Mouse (Mus musculus): ENCODE results near the gene Mlkl. TPM values are rescaled to one million over a fixed set of nuclear protein-coding genes. Genes with fewer than 3 reads are reported as not detected.
"Not testable (repeated sequence)": the region's sequence is repeated elsewhere in the genome, so short reads cannot be mapped to it uniquely, and the experiment has no call there.

The Mlkl gene
- polyA plus RNA-seq, 1 experiment from 2014 or later, result 2.6 TPM

DNA sequence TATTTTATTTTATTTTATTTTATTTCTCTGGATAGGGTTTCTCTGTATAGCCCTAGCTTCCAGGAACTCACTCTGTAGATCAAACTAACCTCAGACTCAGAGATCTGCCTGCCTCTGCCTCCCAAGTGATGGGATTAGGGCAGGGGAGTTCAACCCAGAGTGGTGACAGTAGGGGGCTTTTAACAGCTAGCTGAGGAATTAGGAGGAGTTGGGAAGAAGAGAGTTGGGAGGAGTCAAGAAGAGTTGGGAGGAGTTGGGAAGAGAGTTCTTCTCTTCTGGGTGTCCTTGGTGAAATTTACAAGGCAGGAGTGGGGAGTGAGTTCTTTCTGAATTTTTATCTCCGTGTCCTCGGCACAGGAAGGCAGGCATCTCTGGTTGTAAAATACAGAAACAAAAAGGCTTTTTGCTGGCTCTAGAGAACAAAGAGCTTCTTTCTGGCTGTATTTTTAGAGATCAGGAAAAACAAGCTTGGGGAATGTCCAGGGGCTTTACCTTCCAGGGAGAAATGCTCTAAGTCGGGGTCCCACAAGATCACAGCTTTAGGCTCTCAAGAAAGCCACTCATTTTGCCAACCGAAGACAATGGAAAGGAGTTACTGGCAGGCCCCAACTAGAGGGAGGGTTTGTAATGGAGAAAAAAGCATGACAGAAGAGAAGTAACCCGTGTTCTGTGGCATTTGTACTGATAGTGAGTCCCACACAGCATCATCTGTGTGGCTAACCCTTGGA lies 34.7 kb downstream of the Mlkl start:
- H3K4me2 ChIP-seq (ENCODE audit: low read depth, low read length); H3K9ac ChIP-seq (ENCODE audit: low read length); H3K27ac ChIP-seq (ENCODE audit: low read length); H3K4me1 ChIP-seq (ENCODE audit: control insufficient read depth, insufficient read depth, low read length); H3K27me3 ChIP-seq (ENCODE audit: control insufficient read depth, insufficient read depth, low read length); H3K9me3 ChIP-seq (replicated peaks; ENCODE audit: control insufficient read depth, low read length); H3K4me3 ChIP-seq (replicated peaks; ENCODE audit: low read length); ATAC-seq (ENCODE audit: insufficient read depth, low FRiP score); H3K36me3 ChIP-seq (ENCODE audit: control insufficient read depth, insufficient read depth, low read length): not testable (repeated sequence)
- 78% methylated on average over 5 of the region's 5 CpGs for WGBS

DNA sequence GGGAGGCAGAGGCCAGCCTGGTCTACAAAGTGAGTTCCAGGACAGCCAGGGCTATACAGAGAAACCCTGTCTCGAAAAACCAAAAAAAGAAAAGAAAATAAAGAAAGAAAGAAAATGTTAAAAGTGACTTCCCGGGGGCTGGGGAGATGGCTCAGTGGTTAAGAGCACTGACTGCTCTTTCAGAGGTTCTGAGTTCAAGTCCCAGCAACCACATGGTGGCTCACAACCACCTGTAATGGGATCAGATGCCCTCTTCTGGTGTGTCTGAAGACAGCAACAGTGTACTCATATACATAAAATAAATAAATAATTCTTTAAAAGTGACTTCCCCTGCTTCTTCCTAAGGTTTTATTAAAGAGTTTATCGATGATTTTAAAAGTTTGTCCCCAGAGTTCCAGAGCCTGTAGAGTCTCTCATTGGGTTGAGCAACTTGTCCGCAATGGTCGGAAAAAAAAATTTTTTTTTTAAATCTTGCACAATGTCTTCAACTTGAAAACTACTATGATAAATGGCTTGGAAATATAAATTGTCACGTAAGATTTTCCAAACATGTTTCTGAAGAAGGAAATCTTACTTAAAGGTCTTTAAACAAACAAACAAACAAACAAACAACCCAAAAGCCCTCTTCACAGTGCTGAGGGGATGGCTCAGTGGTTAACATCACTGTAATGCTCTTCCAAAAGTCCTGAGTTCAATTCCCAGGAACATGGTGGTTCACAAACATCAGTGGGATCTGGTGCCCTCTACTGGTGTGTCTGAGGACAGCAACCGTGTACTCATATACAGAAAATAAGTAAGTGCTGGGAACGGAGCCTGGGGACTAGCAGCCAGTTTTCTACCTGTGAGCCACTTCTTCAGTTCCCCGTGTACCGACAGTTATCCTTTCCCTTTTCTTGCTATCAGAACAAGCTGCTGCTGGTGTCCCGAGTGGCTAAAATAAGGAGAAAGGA lies 37.1 kb downstream of the Mlkl start:
- no peak overlapping the region for H3K9ac ChIP-seq (ENCODE audit: low read length)
- 62% methylated on average over 11 of the region's 11 CpGs for WGBS

DNA sequence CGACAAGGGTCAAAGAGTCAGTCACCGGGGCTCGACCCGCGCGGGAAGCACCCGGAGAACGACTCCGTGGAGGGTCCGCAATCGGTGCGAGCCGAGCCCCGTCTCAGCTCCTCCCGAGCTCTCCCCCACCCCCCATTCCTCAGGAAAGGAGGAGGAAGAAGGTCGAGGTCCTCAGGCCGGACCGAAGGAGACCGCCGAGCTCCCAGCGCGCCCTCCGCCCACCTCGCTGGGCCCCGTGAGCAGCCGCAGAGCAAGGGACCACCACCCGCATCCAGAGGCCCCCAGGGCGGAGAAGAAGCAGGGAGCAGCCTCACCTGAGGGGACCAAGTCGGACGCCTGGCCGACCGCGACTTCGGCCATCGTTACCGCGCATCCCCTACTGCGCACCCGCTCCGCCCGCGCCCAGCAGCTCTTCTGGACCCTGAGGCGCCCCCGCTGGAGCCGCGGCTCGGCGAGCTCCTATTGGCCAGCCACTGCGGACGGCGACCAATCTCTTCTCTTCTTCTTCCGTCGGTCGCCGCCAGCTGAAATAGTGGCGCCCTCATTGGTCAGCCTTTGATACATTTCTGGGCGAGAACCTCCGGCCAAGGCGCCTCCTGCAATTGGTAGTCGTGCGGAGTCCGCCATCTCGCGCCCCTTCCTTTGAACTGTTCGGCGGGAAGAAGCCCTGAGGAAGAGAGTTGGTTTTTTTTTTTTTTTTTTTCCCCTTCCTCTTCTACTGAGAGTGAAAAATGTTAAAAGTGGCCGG lies 38.0 kb downstream of the Mlkl start, which contains the start of gene Rfwd3:
TSS of gene Rfwd3 (minus strand) at position 402 of the 748 bp plus-strand sequence.
- Histone ChIP-seq H3K4me3 (replicated peaks; ENCODE audit: low read length) (peak within 1 kb of the TSS; percentile 97), H3K27me3 (ENCODE audit: control insufficient read depth, insufficient read depth, low read length) (no peaks in the 10 kb centered on the region), H3K9ac (ENCODE audit: low read length) (peak within 1 kb of the TSS; percentile 96), H3K4me2 (ENCODE audit: low read depth, low read length) (peak within 1 kb of the TSS; percentile 65), H3K4me1 (ENCODE audit: control insufficient read depth, insufficient read depth, low read length) (peaks cover 10% of the 10 kb centered on the region; the same call in 1 of the 2 replicates), H3K9me3 (replicated peaks; ENCODE audit: control insufficient read depth, low read length) (no peaks in the 10 kb centered on the region), H3K27ac (ENCODE audit: low read length) (peak within 1 kb of the TSS; percentile 94), H3K36me3 (ENCODE audit: control insufficient read depth, insufficient read depth, low read length) (0 out of 2 replicates have a peak, but pooled peaks cover 4% of the 10 kb centered on the region)
- WGBS, result under 1% methylated on average over 67 of the region's 67 CpGs
- ATAC-seq (ENCODE audit: insufficient read depth, low FRiP score), result peak; percentile 99

More for the DNA sequence above, 37.1 kb downstream of the Mlkl start:
- 0 out of 2 replicates have a peak, but pooled peaks cover 4% of the 10 kb centered on the region for H3K36me3 ChIP-seq (ENCODE audit: control insufficient read depth, insufficient read depth, low read length)
- peak overlapping the region; percentile 38 for H3K4me2 ChIP-seq (ENCODE audit: low read depth, low read length)
- peak overlapping the region; percentile 23 for H3K4me3 ChIP-seq (replicated peaks; ENCODE audit: low read length)
- H3K27me3 ChIP-seq (ENCODE audit: control insufficient read depth, insufficient read depth, low read length), result no peaks in the 10 kb centered on the region
- no peaks in the 10 kb centered on the region for H3K9me3 ChIP-seq (replicated peaks; ENCODE audit: control insufficient read depth, low read length)
- peak overlapping the region; percentile 25; the same call in 1 of the 2 replicates for H3K27ac ChIP-seq (ENCODE audit: low read length)
- no peak for ATAC-seq (ENCODE audit: insufficient read depth, low FRiP score)
- peaks cover 7% of the 10 kb centered on the region; the same call in 1 of the 2 replicates for H3K4me1 ChIP-seq (ENCODE audit: control insufficient read depth, insufficient read depth, low read length)

DNA sequence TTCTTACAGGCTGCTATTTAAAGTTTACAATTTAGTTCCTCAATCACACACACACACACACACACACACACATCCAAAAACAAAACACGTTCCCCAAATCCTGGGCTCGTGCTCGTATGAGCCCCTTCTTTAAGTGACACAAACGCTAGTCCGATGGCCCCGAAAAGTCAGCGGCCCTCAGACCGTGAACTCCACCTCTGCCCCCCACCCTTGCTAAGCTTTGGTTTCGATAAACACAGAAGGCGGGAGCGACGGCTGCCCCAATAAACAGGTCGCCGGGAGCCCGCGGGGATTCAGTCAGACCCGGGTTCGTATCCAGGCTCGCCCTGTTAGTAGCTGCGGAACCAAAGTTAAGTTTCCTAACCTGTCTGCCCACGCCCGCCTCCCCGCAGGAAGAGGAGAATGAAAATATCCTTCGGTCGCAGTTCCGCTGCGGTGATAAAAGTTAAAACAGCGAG lies 38.6 kb downstream of the Mlkl start:
- no peaks in the 10 kb centered on the region for H3K9me3 ChIP-seq (replicated peaks; ENCODE audit: control insufficient read depth, low read length)
- peak overlapping the region; percentile 96 for H3K9ac ChIP-seq (ENCODE audit: low read length)
- H3K27me3 ChIP-seq (ENCODE audit: control insufficient read depth, insufficient read depth, low read length), result no peaks in the 10 kb centered on the region
- under 1% methylated on average over 28 of the region's 28 CpGs for WGBS
- H3K36me3 ChIP-seq (ENCODE audit: control insufficient read depth, insufficient read depth, low read length), result 0 out of 2 replicates have a peak, but pooled peaks cover 4% of the 10 kb centered on the region
- ATAC-seq (ENCODE audit: insufficient read depth, low FRiP score), result no peak
- peak overlapping the region; percentile 97 for H3K4me3 ChIP-seq (replicated peaks; ENCODE audit: low read length)
- H3K27ac ChIP-seq (ENCODE audit: low read length), result peak overlapping the region; percentile 94
- peaks cover 10% of the 10 kb centered on the region; the same call in 1 of the 2 replicates for H3K4me1 ChIP-seq (ENCODE audit: control insufficient read depth, insufficient read depth, low read length)
- peak overlapping the region; percentile 65 for H3K4me2 ChIP-seq (ENCODE audit: low read depth, low read length)

DNA sequence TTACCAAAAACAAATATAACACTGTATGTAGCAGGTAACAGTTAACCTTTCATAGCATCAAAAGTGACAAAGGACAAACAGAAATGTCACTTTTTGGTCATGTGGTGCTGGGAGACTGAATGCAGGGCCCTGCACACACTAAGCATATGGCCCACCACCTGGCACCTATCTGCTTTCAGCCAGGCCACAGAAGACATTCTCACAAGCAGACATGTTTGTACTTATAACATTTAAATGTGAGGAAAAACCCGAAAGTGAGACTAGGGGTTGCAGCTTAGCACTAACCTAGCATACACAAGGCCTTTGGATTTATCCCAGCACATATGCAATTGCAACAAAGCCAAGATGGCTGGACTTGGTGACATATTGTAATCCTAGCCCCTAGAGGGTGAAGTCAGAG lies 40.0 kb downstream of the Mlkl start:
- H3K4me2 ChIP-seq (ENCODE audit: low read depth, low read length), result 0 out of 2 replicates have a peak overlapping the region, but pooled peaks have one; percentile 65
- WGBS, result 86% methylated on average over 1 of the region's 1 CpGs
- no peak overlapping the region for H3K9ac ChIP-seq (ENCODE audit: low read length)
- H3K9me3 ChIP-seq (replicated peaks; ENCODE audit: control insufficient read depth, low read length), result no peaks in the 10 kb centered on the region
- H3K27ac ChIP-seq (ENCODE audit: low read length), result no peak overlapping the region
- H3K4me3 ChIP-seq (replicated peaks; ENCODE audit: low read length), result no peak overlapping the region
- H3K36me3 ChIP-seq (ENCODE audit: control insufficient read depth, insufficient read depth, low read length), result peaks cover 11% of the 10 kb centered on the region; the same call in 1 of the 2 replicates
- H3K4me1 ChIP-seq (ENCODE audit: control insufficient read depth, insufficient read depth, low read length), result peaks cover 10% of the 10 kb centered on the region; the same call in 1 of the 2 replicates
- H3K27me3 ChIP-seq (ENCODE audit: control insufficient read depth, insufficient read depth, low read length), result no peaks in the 10 kb centered on the region
- ATAC-seq (ENCODE audit: insufficient read depth, low FRiP score), result no peak

DNA sequence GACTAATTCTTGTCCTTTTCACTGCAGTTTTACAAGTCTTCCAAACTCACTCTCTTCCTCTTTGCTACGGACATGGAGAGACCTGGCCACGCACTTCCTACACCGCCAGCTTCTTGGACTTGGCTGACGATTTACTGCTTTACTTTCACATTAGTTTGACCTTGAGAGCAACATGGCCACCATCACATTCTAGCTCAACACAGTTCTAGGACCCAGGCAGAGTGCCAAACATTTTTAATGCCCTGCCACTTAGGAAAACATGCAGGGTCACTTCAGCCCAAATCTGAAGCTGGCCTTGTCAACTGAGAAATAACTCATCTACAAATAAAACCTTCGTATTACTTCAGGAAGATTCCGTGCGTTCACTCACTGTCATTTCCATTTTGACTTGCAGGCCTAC lies 46.2 kb downstream of the Mlkl start:
- WGBS, result 85% methylated on average over 7 of the region's 7 CpGs

DNA sequence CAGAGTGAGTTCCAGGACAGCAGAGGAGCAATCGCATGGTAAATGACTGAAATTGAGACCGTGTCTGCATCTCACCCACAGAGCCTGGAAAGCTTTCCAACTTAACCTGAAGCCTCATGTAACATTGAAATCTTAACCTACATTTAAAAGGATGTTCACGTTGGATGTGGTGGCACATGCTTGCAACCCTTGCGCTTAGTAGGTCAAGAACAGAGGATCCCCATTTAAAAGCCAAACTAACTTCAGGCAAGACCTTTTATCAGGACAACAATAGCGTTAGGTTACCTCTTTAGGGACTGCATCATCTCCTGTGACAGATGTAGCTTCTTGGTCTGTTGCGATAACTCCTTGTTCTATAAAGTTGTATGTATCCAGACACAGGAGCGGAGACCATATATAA lies 47.4 kb downstream of the Mlkl start:
- no peaks in the 10 kb centered on the region for H3K27me3 ChIP-seq (ENCODE audit: control insufficient read depth, insufficient read depth, low read length)
- 0 out of 2 replicates have a peak, but pooled peaks cover 3% of the 10 kb centered on the region for H3K4me1 ChIP-seq (ENCODE audit: control insufficient read depth, insufficient read depth, low read length)
- H3K4me2 ChIP-seq (ENCODE audit: low read depth, low read length), result no peak overlapping the region
- H3K4me3 ChIP-seq (replicated peaks; ENCODE audit: low read length), result no peak overlapping the region
- no peak overlapping the region for H3K9ac ChIP-seq (ENCODE audit: low read length)
- no peaks in the 10 kb centered on the region for H3K9me3 ChIP-seq (replicated peaks; ENCODE audit: control insufficient read depth, low read length)
- ATAC-seq (ENCODE audit: insufficient read depth, low FRiP score), result no peak
- 97% methylated on average over 7 of the region's 7 CpGs for WGBS
- no peak overlapping the region for H3K27ac ChIP-seq (ENCODE audit: low read length)
- peaks cover 41% of the 10 kb centered on the region; the same call in 1 of the 2 replicates for H3K36me3 ChIP-seq (ENCODE audit: control insufficient read depth, insufficient read depth, low read length)

More for the DNA sequence above, 46.2 kb downstream of the Mlkl start:
- Histone ChIP-seq H3K4me2 (ENCODE audit: low read depth, low read length) (no peak overlapping the region), H3K9ac (ENCODE audit: low read length) (no peak overlapping the region), H3K27me3 (ENCODE audit: control insufficient read depth, insufficient read depth, low read length) (no peaks in the 10 kb centered on the region), H3K36me3 (ENCODE audit: control insufficient read depth, insufficient read depth, low read length) (peaks cover 37% of the 10 kb centered on the region; the same call in 1 of the 2 replicates), H3K9me3 (replicated peaks; ENCODE audit: control insufficient read depth, low read length) (no peaks in the 10 kb centered on the region), H3K4me1 (ENCODE audit: control insufficient read depth, insufficient read depth, low read length) (0 out of 2 replicates have a peak, but pooled peaks cover 3% of the 10 kb centered on the region), H3K27ac (ENCODE audit: low read length) (no peak overlapping the region), H3K4me3 (replicated peaks; ENCODE audit: low read length) (no peak overlapping the region)
- ATAC-seq (ENCODE audit: insufficient read depth, low FRiP score), result no peak

DNA sequence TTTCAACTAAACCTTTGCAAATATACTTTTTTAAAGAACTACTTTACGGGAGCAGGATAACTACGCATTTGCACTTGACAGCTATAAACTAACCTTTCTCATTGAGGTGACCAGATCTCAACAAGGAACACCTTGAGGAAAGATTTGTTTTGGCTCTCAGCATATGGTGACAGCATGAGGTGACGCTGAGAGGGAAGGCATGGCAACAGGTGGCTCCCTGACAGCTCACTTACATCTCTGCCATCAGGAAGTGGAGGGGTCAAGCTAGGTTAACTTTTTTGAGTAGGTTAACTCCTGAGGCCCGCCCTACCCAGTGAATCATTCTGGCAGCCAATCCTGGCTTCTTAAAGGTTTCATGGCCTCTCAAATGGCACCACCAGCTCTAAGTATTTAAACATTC lies 52.4 kb downstream of the Mlkl start:
- Histone ChIP-seq H3K36me3 (ENCODE audit: control insufficient read depth, insufficient read depth, low read length) (peaks cover 51% of the 10 kb centered on the region), H3K4me2 (ENCODE audit: low read depth, low read length) (no peak overlapping the region), H3K27ac (ENCODE audit: low read length) (no peak overlapping the region), H3K4me3 (replicated peaks; ENCODE audit: low read length) (no peak overlapping the region), H3K9me3 (replicated peaks; ENCODE audit: control insufficient read depth, low read length) (no peaks in the 10 kb centered on the region), H3K27me3 (ENCODE audit: control insufficient read depth, insufficient read depth, low read length) (no peaks in the 10 kb centered on the region), H3K4me1 (ENCODE audit: control insufficient read depth, insufficient read depth, low read length) (no peaks in the 10 kb centered on the region), H3K9ac (ENCODE audit: low read length) (no peak overlapping the region)
- 75% methylated on average over 4 of the region's 4 CpGs for WGBS
- no peak for ATAC-seq (ENCODE audit: insufficient read depth, low FRiP score)
